15 mouse cellular contexts compared by ENCODE assay signal in the genomic region with DNA sequence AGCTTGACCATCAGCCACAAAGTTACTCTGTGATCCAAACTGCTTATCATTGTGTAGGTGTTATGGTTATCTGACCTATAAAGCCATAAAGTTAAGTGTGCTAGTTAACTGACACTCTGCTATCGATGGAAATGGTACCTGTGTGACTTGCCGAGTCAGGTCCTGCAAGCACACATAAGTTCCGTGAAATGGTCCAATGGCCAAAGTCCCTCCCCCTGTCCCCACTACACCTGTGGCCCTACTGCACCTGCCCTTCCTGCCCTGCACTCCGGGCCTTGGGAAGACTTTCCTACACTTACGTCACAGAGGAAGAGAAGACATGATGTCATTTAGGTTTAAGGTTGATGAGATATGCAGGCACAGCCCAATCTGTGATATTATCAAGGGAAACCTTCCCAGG.
"Had no signal": no experiment of that assay in that cellular context is flagged by ENCODE, and none has a peak within 500 bp of the region (broad histone marks: within the 10 kb centered on the region; RNA-seq: fewer than 3 reads in every experiment).

No protein-coding gene starts in this region.

- H3K27ac ChIP-seq: neural tube, embryonic 13.5 days; neural tube, embryonic 15.5 days; stomach, embryonic 15.5 days; stomach, postnatal 0 days had no signal

- H3K36me3 ChIP-seq: neural tube, embryonic 13.5 days; neural tube, embryonic 15.5 days; stomach, embryonic 15.5 days had no signal

- H3K4me1 ChIP-seq: stomach, embryonic 15.5 days had no signal

- DNase-seq: retina, postnatal 1 day; right cerebral cortex, adult 18-20 months; right cerebral cortex, postnatal 25 days; right cerebral cortex, postnatal 4 days; spleen, adult 18-20 months; thymus, adult 18-20 months; thymus, adult 2 months; thymus, postnatal 14 days; thymus, postnatal 25 days; thymus, postnatal 36 days; thymus, postnatal 4 days had no signal

- H3K9ac ChIP-seq: neural tube, embryonic 13.5 days; neural tube, embryonic 15.5 days; stomach, embryonic 15.5 days had no signal

- H3K9me3 ChIP-seq: neural tube, embryonic 13.5 days; neural tube, embryonic 15.5 days; stomach, embryonic 15.5 days had no signal

- H3K4me3 ChIP-seq: neural tube, embryonic 13.5 days; neural tube, embryonic 15.5 days; stomach, embryonic 15.5 days had no signal

- H3K4me2 ChIP-seq: neural tube, embryonic 13.5 days; neural tube, embryonic 15.5 days; stomach, embryonic 15.5 days had no signal

- H3K27me3 ChIP-seq: neural tube, embryonic 13.5 days; neural tube, embryonic 15.5 days; stomach, embryonic 15.5 days had no signal
